Mouse (Mus musculus) stomach, postnatal 0 days (tissue): ENCODE measurements around the gene Mdga1.

ENCODE experiments used
- CTCF ChIP-seq: IDR thresholded peaks from 2 replicates; pipeline ENCODE4 v1.5.1; 2016; ENCODE audit warnings: antibody characterized with exemption, low read depth, mild to moderate bottlenecking, moderate library complexity
- EP300 ChIP-seq: optimal IDR thresholded peaks from 2 replicates; pipeline ENCODE3; 2016; ENCODE audit warnings: antibody characterized with exemption

DNA sequence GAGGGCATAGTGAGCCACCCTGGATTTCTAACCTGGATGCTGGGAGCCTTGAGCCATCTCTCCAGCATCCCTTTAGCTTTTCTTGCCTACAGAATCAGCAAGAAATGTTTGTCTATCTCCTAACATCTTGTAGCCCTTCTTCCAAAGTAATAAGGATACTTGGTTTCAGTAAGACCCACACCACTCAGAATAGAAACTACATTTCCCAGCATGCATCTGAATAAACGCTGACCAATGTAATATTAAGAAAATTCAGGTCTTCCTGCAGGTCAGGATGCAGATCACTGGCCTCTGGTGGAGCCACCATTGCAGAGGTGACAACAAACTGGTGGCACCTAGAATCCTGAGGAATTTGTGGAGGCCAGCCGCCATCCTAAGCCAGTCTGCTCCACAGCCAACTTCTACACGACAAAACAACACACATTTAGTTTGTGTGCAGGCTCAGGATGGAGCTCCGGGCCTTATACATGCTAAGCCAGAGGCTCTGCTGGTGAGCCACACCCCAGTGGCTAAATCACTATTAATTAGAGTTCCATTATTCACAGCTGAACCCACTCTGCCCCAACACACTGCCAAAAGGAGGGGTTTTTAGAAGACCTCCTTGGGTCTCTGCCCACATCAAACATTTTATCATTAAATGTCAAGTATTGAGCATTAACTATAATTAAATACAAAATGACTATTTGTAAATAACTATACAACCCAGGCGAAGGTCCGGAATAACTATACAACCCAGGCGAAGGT is 126.3 kb downstream of the Mdga1 start:
- no peak for TF ChIP-seq CTCF
- TF ChIP-seq EP300: no peak
